Mouse (Mus musculus): ENCODE data around the gene BC017158. TPM values are rescaled to one million over a fixed set of nuclear protein-coding genes. Genes with fewer than 3 reads are reported as not detected.

Gene BC017158
- polyA plus RNA-seq, 1 experiment, result 10.9 TPM

- peaks cover 4% of the 10 kb centered on the region for H3K36me3 ChIP-seq (ENCODE audit: control insufficient read depth, insufficient read depth)
- no peak overlapping the region for H3ac ChIP-seq (ENCODE audit: control insufficient read depth, insufficient read length)
- H3K79me2 ChIP-seq (ENCODE audit: control insufficient read depth, insufficient read depth), result peaks cover 3% of the 10 kb centered on the region
- H3K4me2 ChIP-seq (ENCODE audit: low read depth), result no peak overlapping the region
- TF ChIP-seq E2F4 (IDR thresholded peaks at IDR 0.05; ENCODE audit: insufficient read depth), result no peak
- no peak for TF ChIP-seq TCF12 (IDR thresholded peaks at IDR 0.05; ENCODE audit: insufficient read depth, poor library complexity, severe bottlenecking)
- no peak for TF ChIP-seq SRF (IDR thresholded peaks at IDR 0.05; ENCODE audit: control insufficient read depth, insufficient read length, low read depth)
- no peak for TF ChIP-seq POLR2A (IDR thresholded peaks at IDR 0.05; ENCODE audit: insufficient read length, low read depth)
- TF ChIP-seq POLR2AphosphoS2 (IDR thresholded peaks at IDR 0.05; ENCODE audit: insufficient read length, low read depth), result no peak
- no peak for TF ChIP-seq CEBPB (IDR thresholded peaks at IDR 0.05; ENCODE audit: insufficient read depth, poor library complexity, severe bottlenecking)
- TF ChIP-seq MYOD1 (IDR thresholded peaks at IDR 0.05; ENCODE audit: control insufficient read depth in 1 of 3, insufficient read length in 2 of 3, low read depth in 2 of 3), result no peak
- no peak for TF ChIP-seq MAX (IDR thresholded peaks at IDR 0.05; ENCODE audit: low read depth)
- TF ChIP-seq REST (IDR thresholded peaks at IDR 0.05; ENCODE audit: insufficient read depth, insufficient read length), result no peak
- TF ChIP-seq TCF3 (IDR thresholded peaks at IDR 0.05; ENCODE audit: insufficient read length, low read depth), result no peak
- H3K4me3 ChIP-seq, result no peak overlapping the region
- no peaks in the 10 kb centered on the region for H3K27me3 ChIP-seq (ENCODE audit: control insufficient read depth, insufficient read depth, insufficient read length)
These were observed 55.6 kb downstream of the BC017158 start for GRCm38 (mm10) chr7:128242331-128242730.

GRCm38 (mm10) chr7:128240131-128240784 lies 57.7 kb downstream of the BC017158 start:
- no peaks in the 10 kb centered on the region for H3K27me3 ChIP-seq (ENCODE audit: control insufficient read depth, insufficient read depth, insufficient read length)
- no peak overlapping the region for H3K4me3 ChIP-seq
- H3K79me2 ChIP-seq (ENCODE audit: control insufficient read depth, insufficient read depth), result no peaks in the 10 kb centered on the region
- H3K4me2 ChIP-seq (ENCODE audit: low read depth), result no peak overlapping the region
- H3ac ChIP-seq (ENCODE audit: control insufficient read depth, insufficient read length), result no peak overlapping the region
- H3K36me3 ChIP-seq (ENCODE audit: control insufficient read depth, insufficient read depth), result peaks cover 4% of the 10 kb centered on the region
- no peak for TF ChIP-seq POLR2AphosphoS2 (IDR thresholded peaks at IDR 0.05; ENCODE audit: insufficient read length, low read depth)
- TF ChIP-seq E2F4 (IDR thresholded peaks at IDR 0.05; ENCODE audit: insufficient read depth), result no peak
- TF ChIP-seq CEBPB (IDR thresholded peaks at IDR 0.05; ENCODE audit: insufficient read depth, poor library complexity, severe bottlenecking), result no peak
- no peak for TF ChIP-seq USF1 (IDR thresholded peaks at IDR 0.05; ENCODE audit: low read depth)
- no peak for TF ChIP-seq TCF12 (IDR thresholded peaks at IDR 0.05; ENCODE audit: insufficient read depth, poor library complexity, severe bottlenecking)
- no peak for TF ChIP-seq TCF3 (IDR thresholded peaks at IDR 0.05; ENCODE audit: insufficient read length, low read depth)
- TF ChIP-seq MYOG (IDR thresholded peaks at IDR 0.05; ENCODE audit: control insufficient read depth in 1 of 3, insufficient read depth in 1 of 3, insufficient read length in 2 of 3, low read depth in 2 of 3), result no peak
- no peak for TF ChIP-seq MAX (IDR thresholded peaks at IDR 0.05; ENCODE audit: low read depth)
- no peak for TF ChIP-seq REST (IDR thresholded peaks at IDR 0.05; ENCODE audit: insufficient read depth, insufficient read length)

DNA sequence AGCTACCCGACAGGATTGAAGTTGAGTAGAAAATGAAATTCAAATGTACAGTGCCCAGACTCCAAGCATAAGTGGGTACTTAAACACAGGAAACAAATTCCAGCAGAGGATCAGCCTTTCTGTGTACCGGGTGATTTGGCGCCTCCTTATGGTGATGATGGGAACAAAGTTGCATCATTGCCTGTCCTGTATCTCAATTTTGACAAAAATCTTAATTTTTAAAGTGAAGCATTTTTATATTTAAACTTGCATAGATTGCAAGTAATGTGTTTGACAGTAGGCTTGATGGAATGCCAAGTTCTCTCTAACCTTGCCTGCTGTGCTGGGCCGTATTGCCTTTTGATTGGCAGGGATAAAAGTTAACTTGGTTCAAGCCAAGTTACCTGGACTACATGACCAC lies 59.0 kb downstream of the BC017158 start:
- Histone ChIP-seq H3K4me2 (ENCODE audit: low read depth) (peak overlapping the region; percentile 99), H3ac (ENCODE audit: control insufficient read depth, insufficient read length) (no peak overlapping the region), H3K36me3 (ENCODE audit: control insufficient read depth, insufficient read depth) (peaks cover 4% of the 10 kb centered on the region), H3K79me2 (ENCODE audit: control insufficient read depth, insufficient read depth) (no peaks in the 10 kb centered on the region), H3K27me3 (ENCODE audit: control insufficient read depth, insufficient read depth, insufficient read length) (no peaks in the 10 kb centered on the region), H3K4me3 (peak overlapping the region; percentile 91)
- TF ChIP-seq CEBPB (IDR thresholded peaks at IDR 0.05; ENCODE audit: insufficient read depth, poor library complexity, severe bottlenecking) (peak; percentile 69; the same call in 1 of the 2 replicates), POLR2A (IDR thresholded peaks at IDR 0.05; ENCODE audit: insufficient read length, low read depth) (no peak)

- TF ChIP-seq MYOD1 (IDR thresholded peaks at IDR 0.05; ENCODE audit: control insufficient read depth in 1 of 3, insufficient read length in 2 of 3, low read depth in 2 of 3) (peak in 2 of 3 experiments; percentile 7 to 29), TCF3 (IDR thresholded peaks at IDR 0.05; ENCODE audit: insufficient read length, low read depth) (no peak), MAX (IDR thresholded peaks at IDR 0.05; ENCODE audit: low read depth) (no peak), SRF (IDR thresholded peaks at IDR 0.05; ENCODE audit: control insufficient read depth, insufficient read length, low read depth) (peak; percentile 65), TCF12 (IDR thresholded peaks at IDR 0.05; ENCODE audit: insufficient read depth, poor library complexity, severe bottlenecking) (no peak), MYOG (IDR thresholded peaks at IDR 0.05; ENCODE audit: control insufficient read depth in 1 of 3, insufficient read depth in 1 of 3, insufficient read length in 2 of 3, low read depth in 2 of 3) (peak in 1 of 3 experiments; percentile 20), POLR2AphosphoS2 (IDR thresholded peaks at IDR 0.05; ENCODE audit: insufficient read length, low read depth) (peak; percentile 84), CEBPB (IDR thresholded peaks at IDR 0.05; ENCODE audit: insufficient read depth, poor library complexity, severe bottlenecking) (0 out of 2 replicates have a peak, but pooled peaks have one; percentile 3), POLR2A (IDR thresholded peaks at IDR 0.05; ENCODE audit: insufficient read length, low read depth) (peak; percentile 74)
- Histone ChIP-seq H3K4me3 (peak within 1 kb of the TSS; percentile 91), H3K79me2 (ENCODE audit: control insufficient read depth, insufficient read depth) (no peaks in the 10 kb centered on the region), H3ac (ENCODE audit: control insufficient read depth, insufficient read length) (peak within 1 kb of the TSS; percentile 77), H3K27me3 (ENCODE audit: control insufficient read depth, insufficient read depth, insufficient read length) (no peaks in the 10 kb centered on the region), H3K4me2 (ENCODE audit: low read depth) (peak within 1 kb of the TSS; percentile 99), H3K36me3 (ENCODE audit: control insufficient read depth, insufficient read depth) (peaks cover 4% of the 10 kb centered on the region)
These were observed 59.8 kb downstream of the BC017158 start, which contains the start of gene 9130023H24Rik for GRCm38 (mm10) chr7:128237927-128238778. TSS of gene 9130023H24Rik (minus strand) at chr7:128238031.

Measured in myocyte (in vitro differentiated cells).